Mouse (Mus musculus) CH12F3 (cell line): Measurements from ENCODE around the gene Pfn1.

ENCODE experiments used
- in situ Hi-C: fragments of 300-500 bp; cut with MboI; formaldehyde crosslinking; loops from 2 replicates; pipeline ENCODE4 v1.14.3; 2020; ENCODE audit warnings: low sequenced_read_pairs

The Pfn1 gene

DNA sequence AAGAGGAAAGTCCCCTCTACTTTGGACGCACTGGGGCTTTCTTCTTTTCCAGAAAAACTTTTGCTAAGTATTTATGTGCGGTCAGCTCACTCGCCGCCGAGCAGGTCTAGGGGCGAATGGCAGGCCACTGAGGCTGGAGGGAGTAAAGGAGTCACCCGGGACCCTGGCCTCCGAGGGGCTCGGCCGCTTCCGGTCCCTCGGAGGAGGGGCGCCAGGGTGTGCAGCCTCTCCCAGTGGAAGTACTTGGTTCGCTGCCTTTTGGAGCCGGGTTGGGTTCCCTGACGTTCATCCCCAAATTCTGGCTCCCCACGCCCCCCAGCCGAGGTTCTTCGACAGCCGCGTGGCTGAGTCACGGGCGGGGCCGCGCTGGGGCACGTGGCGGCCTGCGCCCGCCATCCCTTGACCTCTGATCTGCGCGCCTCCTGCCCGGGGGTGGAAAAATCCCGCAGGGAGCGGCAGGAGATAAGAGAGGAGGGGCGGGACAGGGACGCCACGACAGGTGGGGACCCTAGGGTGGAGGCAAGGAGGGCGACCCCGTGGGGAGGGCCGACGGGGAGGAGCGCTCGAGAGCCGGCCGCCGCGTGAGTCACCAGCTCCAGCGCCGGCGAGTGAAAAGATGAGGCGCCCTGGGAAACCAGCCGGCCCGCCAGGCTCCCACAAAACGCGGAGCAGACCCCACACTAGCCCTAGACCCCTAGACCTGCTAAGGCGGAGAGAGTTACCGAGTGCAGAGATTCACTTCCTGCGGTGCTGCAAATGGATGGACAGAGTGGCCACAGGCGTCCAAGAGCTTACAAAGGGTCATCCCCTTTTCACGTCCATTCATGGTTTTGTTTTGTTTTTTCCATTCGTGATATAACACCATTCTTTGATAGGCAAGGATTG is 1.4 kb upstream of the Pfn1 start:
- in situ Hi-C loops, result no loop called here

DNA sequence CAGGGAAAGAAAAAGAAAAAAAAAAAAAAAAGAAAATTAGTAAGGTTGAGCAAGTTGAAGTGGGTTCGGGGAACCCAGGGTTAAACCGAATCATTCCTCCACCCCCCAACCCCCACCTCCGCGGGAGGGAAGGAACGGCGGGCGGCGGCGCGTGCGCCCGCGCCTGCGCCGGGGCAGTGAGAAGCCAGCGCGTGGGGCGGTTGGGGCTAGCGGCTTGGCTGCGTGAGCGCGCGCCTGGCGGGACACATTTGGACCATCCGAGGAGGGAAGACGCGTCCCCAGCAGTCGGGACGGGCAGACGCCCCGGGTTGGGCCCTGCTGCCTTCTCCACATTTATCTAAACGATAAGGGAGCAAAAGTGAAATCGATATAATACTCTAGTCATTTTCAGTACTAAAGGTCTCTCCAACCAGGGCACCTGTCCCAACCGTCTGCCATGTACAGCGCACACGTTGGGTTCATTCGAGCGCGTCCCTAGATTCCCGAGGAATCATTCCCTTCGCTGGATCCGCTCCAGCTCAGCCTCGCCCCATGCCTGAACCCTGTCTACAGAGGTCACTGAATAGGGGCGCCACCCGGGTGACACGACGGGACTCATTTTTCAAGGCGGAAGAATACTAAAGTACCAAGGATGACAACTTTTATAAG is 603 bp upstream of the Pfn1 start:
- in situ Hi-C loops, result no loop called here

DNA sequence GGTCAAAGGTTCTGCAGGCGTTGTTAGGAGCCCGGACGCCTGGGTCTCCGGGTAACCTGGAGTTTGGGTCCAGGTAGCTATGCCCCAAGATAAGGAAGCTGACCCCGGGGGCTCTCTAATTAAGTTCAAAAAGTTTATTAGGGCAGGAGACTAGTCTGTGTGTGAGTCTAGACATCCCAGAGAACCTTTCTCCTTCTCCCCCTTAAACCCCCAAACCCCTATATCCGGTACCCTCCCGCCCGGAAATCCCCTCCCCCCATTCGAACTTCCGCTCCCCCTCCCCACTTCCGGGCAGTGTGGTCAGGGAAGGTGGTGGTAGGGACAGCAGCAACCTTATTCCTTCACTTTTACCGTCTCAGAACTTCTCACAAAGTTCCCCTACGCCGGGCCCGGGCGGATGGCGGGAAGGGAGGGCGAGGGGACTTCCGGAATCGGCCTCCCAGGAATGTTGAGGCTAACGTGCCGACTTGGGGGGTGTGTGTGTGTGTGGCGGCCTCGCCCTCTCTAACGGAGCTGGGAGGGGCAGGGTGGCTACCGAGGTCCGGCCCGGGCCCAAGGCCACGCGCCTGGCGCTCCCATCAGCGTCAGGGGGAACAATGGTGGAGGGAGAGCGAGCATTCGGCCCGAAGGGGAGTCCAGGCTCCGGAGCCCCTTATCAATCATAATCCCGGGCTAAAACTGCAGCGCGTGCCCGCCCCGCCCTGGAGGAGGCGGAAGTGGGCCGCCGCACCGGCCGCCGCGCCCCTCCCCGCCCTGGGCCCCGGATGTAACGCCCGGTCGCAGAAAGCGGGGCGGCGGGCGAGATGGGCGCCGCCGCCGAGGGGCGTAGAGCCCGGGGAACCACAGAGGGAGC is 873 bp downstream of the Pfn1 start:
- in situ Hi-C loops, result no loop called here

DNA sequence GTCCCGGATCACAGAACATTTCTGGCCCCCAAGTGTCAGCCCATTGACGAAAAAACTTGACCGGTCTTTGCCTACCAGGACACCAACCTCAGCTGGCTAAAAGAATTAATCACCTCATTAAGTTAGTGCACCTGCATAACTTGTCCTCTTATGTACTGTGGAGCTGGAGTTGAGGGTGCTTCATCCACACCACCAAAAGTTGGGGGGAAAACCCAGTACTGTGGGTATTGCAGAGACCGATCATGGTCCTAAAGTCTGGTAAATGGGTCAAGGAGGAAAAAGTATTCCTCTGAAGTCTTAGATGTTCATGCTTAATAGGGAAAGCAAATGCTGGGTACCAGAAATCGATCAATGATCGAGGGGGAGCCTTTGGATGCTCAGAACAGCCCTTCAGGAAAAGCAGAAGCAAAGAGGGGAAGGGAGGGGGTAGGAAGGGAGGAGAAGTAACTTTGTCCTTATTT is 1.5 kb downstream of the Pfn1 start:
- in situ Hi-C loops, result no loop called here

DNA sequence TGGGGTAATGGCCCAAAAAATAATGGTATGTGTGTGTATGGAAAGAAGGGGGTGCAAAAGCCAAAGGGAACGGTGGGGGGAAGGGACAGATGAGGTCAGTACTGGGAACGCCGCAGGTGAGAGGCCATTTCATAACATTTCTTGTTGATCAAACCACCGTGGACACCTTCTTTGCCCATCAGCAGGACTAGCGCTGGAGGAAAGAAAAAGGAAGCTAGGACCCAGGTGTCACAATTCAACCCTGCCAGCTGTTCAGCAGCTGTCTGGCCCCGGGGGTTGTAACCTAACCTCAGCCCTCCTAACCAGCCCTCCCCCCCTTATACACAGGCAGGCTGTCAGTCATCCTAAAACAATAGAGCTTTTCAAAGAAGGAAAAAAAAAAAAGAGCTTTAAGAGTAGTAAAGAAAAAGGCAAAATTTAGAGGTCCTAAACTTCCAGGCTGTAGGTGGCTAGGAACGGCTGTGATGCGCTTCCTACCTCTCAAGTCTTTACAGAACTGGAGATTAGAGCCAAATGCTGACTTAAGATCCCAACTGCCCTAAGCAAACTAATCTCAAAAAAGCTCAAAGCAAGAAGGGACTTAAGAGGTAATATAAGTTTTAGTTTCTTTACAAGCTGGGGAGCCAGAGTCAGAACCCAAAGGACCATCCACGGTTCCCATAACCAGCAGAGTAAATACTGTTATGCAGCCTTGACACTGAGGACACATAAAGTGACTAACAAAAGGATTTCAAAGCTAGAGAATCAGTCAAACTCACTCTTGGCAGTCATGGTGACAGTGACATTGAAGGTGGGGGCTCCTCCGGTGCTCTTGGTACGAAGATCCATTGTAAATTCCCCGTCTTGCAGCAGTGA is 2.2 kb downstream of the Pfn1 start:
- in situ Hi-C loops, result no loop called here

DNA sequence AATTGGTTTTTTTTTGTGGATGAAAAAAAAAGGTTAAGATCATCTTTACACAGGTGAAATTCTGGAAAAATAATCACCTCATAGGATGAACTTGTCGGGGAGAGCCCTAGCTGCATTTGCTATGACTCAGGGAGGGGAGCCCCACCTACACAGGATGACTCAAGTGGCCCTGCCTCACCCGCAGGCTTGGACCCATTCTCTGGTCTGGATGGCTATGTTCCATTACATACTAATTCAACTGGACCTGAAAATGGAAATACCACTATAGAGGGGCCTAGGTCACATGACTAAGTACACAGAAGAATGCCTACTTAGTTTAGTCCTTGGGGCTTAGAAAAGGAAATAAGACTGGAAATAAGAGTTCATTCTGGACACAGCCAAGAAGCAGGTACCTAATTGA is 3.1 kb downstream of the Pfn1 start:
- in situ Hi-C loops, result no loop called here

DNA sequence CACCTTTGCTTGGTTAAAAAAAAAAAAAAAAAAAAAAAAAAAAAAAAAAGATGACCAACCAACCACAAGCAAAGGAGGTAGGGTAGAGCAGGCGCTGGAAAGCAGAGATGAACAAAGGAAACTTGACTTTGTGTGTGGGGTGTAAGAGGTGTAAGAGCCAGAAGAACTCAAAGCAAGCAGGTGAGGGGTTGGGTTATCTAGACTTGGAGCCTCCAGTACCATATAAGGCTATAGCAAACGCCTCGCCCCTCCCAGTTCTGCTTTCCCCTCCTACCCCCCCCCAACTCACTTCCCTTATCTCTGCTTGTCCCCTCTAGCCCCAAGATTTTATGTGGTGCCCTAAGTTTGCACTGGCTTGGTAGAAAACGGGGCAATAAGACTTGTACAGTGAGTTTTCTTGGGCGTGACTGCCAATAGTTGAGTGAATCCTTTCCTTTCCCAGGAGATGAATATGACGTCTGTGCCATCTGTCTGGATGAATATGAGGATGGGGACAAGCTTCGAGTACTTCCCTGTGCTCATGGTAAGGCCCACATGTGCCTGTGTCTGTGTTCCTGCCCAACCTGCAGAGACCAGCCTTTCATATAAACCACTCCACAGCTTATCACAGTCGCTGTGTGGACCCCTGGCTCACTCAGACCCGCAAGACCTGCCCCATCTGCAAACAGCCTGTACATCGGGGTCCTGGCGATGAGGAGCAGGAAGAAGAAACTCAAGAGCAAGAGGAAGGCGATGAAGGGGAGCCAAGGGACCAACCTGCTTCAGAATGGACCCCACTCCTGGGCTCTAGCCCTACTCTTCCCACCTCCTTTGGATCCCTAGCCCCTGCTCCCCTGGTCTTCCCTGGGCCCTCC is 3.9 kb downstream of the Pfn1 start:
- in situ Hi-C loops, result no loop called here

DNA sequence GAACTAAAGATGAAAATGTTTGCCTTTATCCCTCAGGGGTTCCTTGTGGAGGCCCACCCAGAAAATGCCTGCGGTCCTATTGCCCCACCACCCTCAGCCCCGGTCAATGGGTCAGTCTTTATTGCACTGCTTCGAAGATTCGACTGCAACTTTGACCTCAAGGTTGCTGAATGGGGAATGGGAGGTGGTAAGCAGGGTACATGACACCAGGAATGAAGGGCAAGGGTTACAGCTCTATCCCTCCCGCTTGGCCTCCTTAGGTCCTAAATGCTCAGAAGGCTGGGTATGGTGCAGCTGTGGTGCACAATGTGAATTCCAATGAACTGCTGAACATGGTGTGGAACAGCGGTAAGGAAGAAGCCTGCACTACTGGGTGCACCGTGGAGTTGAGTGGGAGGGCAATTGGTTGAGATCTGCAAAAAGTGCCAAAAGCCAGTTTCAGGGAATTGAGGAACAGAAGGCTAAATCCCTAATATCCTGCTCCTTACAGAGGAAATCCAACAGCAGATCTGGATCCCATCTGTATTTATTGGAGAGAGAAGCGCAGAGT is 5.2 kb downstream of the Pfn1 start:
- in situ Hi-C loops, result no loop called here

DNA sequence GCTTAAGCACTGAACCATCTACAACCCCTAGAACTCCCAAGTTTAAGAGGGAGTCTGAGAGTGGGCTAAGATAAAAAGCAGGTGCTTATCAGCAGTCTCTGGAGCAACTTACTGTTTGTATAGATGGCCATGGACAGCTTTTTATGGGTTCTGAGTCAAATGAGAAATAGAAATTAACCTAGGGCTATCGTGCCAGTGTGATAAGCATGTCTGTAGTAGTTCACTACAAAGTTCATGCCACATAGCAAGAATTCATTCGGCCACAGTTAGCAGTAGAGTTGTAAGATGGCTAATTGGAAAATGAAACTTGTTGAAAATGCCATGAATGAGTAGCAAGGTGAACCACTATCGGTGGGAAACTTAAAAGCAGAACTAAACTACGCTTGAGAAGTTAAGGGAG is 5.9 kb downstream of the Pfn1 start:
- in situ Hi-C loops, result no loop called here

DNA sequence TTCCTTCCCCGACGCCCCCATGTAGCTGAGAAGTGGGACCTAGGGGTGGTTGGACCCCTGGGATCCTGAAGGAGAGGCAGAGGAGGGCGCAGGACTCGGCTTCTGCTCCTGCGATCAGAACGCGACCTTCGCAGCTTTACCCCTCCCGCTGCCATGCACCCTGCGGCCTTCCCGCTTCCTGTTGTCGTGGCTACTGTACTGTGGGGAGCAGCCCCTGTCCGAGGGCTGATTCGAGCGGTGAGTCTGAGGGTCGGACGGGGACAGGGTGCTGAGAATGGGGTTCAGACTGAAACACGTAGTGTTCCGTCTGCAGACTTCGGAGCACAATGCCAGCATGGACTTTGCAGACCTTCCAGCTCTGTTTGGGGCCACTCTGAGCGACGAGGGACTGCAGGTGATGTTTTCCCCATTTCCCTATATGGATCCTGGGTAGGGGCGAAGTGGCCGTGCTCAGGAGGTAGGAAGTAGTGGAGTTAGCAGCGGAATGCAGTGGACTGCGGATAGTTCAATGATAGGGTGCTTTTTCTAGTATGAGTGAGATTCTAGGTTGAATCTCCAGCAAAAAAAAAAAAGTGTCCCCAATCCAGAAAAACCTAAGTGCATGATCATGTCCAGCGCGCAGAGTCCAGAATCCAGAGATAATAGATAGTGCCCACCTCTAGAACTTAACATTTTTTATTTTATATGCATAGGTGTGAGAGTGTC is 6.6 kb downstream of the Pfn1 start:
- in situ Hi-C loops, result no loop called here

DNA sequence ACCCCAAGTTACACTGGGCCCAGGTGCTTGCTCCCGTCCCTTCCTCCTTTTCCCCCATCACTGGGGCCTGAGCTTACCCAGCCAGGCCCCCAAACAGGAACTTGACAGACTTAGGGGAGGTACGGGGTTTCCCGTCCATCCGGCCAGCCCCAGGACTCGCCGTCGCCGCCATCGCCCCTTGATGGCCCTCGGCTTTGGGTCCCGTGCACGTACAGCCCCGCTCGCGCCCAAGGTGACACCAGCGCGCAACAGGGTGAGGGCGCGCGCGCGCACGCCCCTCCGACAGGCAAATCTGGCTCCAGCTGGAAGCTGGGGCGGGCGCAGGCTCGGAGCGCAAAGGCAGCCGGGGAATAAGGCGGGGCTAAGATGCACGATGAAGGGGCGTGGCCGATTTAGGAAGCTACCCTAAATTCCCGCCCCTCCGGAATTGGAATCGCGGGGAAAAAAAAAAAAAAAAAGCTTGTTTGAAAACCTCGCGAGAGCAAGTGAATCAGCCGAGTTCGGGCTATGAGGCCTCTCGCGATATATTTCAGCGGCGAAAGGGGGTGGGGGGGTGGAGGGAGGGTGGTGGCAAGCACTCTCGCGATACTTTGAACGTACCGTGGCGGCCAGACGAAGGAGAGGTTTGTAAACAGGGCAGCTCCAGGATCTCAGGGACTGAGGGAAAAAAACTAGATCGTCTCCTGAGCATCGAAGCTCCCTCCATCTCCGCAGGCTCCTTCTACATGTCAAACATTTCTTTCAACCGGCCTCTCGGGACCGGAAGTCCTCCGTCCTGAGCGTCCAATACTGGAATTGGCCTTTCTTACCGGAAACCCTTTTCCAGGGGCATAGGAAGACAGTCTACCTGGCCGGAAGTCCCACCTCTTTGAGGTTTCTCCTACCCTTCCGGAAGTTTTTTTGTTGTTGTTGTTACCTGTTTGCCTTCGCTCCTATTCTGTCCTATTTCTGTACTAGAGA is 7.5 kb downstream of the Pfn1 start, which contains the start of the genes Rnf167 and Slc25a11:
Gene Rnf167 (plus strand): TSS at position 545 of the 960 bp plus-strand sequence.
Gene Slc25a11 (minus strand): TSS at position 789 of the 960 bp plus-strand sequence.
- in situ Hi-C loops, result no loop called here

DNA sequence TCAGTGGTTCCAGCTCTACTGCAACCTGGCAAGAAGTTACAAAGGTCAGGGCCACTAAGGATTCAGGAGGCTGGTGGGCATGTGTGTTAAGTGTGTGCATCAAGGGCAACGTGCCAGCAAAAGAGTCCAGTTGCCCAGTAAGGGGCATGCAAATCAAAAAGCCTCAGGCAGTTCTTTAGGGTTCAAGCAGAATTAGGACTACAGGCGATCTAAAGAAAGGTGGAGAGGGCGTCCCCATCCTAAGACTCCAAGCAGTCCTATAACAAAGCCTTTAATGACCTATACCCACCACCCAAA is 8.2 kb downstream of the Pfn1 start:
- in situ Hi-C loops, result no loop called here

DNA sequence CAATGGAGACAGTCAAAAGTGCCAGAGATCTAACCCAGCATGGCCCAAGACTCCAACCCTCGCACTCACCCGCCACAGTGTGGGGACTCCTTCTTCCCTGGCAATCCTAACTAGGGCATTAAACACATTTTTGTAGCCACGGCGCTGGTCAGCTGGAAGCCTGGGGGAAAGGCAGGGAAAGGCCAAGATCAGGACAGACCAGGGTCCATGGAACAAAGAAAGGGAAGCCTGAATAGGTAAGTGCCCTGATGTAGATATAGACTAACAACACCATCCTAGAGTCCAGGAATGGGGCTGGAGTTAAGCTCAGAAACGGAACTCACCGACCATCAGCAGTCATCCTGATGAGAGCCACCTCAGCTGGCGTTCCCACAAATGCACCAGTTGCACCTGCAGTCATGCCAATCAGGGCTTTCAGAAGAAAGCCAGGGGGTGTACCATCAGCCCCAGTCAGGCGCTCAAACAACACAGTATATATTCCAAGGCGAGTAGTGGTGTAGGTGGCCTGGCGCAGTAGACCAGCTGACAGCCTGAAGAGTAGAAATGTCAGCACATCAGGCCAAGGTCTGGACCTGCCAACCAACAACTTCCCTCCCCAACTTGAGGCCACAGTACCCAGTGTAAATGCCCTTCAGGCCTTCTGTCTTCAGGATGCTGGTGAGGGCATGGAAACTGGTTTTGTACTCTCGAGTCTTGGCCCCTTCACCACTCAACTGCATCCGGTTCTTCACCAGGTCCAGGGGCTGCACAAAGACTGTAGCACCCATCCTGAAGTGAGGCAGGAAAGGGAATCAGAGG is 8.8 kb downstream of the Pfn1 start:
- in situ Hi-C loops, result no loop called here

DNA sequence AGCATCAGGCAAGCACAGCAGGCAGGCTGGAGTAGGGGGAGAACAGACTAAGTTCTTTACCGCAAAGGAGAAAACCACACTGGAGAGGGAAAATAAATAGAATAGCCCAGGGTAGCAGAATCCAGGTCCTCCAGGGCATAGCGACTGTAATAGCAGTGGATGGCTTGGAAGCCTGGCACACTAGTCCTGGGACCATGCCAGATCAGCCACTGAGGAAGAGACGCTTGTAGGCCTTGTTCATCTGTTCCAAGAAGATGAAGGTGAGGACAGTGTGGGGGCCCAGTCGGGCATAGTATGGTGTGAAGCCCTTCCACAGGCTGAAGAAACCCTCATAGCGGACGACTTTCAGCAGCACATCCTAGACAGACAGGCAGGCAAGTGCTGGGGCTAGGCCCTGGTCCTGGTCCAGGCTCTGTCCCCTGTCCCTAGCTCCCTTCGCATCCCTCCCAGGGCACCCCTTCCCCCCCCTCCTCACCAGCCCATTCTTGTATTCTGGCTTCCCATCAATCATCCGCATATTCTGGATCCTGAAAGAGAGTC is 9.8 kb downstream of the Pfn1 start:
- in situ Hi-C loops, result no loop called here

DNA sequence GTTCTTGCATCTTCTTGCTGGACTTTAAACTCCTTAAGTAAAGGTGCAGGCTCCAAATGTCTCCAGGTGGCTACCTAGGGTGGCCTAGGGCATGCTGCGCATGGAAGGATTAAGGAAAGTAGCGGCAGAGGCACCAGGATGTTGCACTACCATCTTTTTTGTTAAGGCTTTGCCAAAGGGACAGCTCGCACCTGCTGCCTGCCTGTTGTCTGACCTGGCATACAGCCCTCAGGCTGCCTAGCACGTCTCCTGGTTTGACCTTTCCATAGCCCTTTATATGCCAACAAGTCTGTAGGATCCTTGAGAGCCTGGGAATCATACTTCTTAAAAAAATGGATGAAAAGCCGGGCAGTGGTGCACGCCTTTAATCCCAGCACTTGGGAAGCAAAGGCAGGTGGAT is 11.4 kb downstream of the Pfn1 start:
- in situ Hi-C loops, result no loop called here

DNA sequence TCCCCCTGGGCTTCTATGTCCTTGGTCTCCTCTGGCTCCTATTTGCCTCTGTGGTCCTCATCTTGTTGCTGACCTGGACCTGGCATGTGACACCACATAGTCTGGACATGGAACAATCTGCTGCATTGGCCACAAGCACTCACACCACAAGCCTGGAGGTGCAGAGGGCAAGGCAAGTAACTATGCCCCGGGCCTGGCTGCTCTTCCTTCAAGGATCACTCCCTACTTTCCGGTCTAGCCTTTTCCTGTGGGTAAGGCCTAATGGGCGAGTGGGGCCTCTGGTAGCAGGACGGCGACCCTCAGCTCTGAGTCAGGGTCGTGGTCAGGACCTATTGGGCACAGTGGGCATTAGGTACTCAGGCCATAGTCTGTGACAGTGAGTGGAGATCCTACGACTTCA is 13.2 kb downstream of the Pfn1 start:
- in situ Hi-C loops, result no loop called here

DNA sequence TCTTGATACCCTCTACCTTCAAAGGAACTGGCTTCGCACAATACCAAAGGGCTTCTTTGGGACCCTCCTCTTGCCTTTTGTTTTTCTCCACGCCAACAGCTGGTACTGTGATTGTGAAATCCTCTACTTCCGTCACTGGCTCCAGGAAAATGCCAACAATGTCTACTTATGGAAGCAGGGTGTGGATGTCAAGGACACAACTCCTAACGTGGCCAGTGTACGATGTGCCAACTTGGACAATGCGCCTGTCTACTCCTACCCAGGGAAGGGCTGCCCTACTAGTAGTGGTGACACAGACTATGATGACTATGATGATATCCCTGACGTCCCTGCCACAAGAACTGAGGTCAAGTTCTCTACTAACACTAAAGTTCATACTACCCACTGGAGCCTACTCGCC is 14.5 kb downstream of the Pfn1 start:
- in situ Hi-C loops, result no loop called here
